7 mouse cellular contexts compared by ENCODE assay signal in the genomic region with DNA sequence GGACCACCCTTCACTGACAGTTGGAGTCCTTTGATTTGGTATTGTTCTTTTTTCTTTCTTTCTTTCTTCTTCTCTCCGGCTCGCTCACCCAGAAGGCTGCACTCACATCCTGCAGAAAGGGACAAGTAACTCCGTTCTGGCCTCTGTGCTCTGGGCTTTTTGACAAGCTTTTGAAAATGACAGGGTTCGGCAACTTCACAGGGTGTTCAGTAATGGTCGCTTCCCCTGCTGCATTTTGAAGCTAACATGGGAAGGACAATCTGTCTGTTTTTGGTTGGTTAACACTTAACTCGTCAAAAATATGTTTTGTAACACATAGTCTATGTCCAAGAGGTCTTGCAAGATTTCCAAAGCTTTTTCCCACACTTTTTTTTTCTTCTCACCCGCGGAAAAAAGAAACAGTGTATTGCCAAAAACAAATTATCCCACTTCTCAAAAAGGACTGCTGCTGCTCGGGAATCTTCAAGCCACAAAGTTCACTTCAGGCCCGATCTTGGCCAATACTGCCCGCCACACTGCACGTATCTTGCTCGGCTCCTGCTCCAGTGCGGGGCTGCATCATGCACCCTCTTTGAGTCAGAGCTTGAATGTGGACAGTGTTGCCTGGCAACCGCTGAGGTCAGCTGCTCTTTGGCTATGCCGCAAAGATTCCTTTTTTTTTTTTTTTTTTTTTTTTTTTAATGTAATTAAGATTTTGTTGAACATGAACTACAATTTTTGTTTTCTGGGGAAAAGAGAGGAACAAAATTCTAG.
DNase-seq lines count a peak whose midpoint lies in the region; ATAC-seq and TF ChIP-seq lines count a peak whose summit lies in the region.

No protein-coding gene starts in this region.

- DNase-seq in left cerebral cortex, postnatal 4 days, result peak; percentile 48
- no peak for DNase-seq in left cerebral cortex, adult 2 months (ENCODE audit: extremely low spot score in 1 of 2, low spot score in 2 of 2)
- DNase-seq in embryo, embryonic 9.5 days (ENCODE audit: extremely low spot score), result peak; percentile 5
- DNase-seq in heart, postnatal 25 days (ENCODE audit: low spot score), result peak; percentile 16
- DNase-seq in limb, embryonic 10.5 days (ENCODE audit: low spot score), result no peak
- DNase-seq in thymus, postnatal 14 days, result no peak

- H3K9me3 ChIP-seq in midbrain, embryonic 15.5 days, result no peaks in the 10 kb centered on the region
- no peaks in the 10 kb centered on the region for H3K9me3 ChIP-seq in limb, embryonic 10.5 days (replicated peaks)

- H3K27me3 ChIP-seq in midbrain, embryonic 15.5 days (replicated peaks), result no peaks in the 10 kb centered on the region
- H3K27me3 ChIP-seq in limb, embryonic 10.5 days (ENCODE audit: low read depth, poor library complexity, severe bottlenecking), result no peaks in the 10 kb centered on the region

- H3K4me1 ChIP-seq in midbrain, embryonic 15.5 days, result peaks cover 5% of the 10 kb centered on the region; the same call in 1 of the 2 replicates
- H3K4me1 ChIP-seq in limb, embryonic 10.5 days, result no peaks in the 10 kb centered on the region

- ATAC-seq in midbrain, embryonic 15.5 days (replicated peaks), result peak; percentile 95

- no peaks in the 10 kb centered on the region for H3K36me3 ChIP-seq in midbrain, embryonic 15.5 days (replicated peaks)
- H3K36me3 ChIP-seq in limb, embryonic 10.5 days, result no peaks in the 10 kb centered on the region

- intact Hi-C loops in left cerebral cortex, postnatal 4 days (cut with DNase I), result no loop called here
- intact Hi-C loops in left cerebral cortex, adult 2 months (cut with DNase I), result no loop called here
- intact Hi-C loops in heart, postnatal 25 days (cut with DNase I), result no loop called here

- H3K9ac ChIP-seq in midbrain, embryonic 15.5 days, result no peak overlapping the region

- WGBS in midbrain, embryonic 15.5 days, result 37% methylated on average over 16 of the region's 16 CpGs
- WGBS in limb, embryonic 10.5 days, result 79% methylated on average over 16 of the region's 16 CpGs

- H3K4me3 ChIP-seq in left cerebral cortex, adult 2 months, result no peak overlapping the region
- no peak overlapping the region for H3K4me3 ChIP-seq in midbrain, embryonic 15.5 days
- H3K4me3 ChIP-seq in limb, embryonic 10.5 days, result no peak overlapping the region

- H3K4me2 ChIP-seq in midbrain, embryonic 15.5 days, result peak overlapping the region; percentile 29

- TF ChIP-seq CTCF in left cerebral cortex, adult 2 months (IDR thresholded peaks at IDR 0.05), result no peak

- no peak overlapping the region for H3K27ac ChIP-seq in left cerebral cortex, adult 2 months
- no peak overlapping the region for H3K27ac ChIP-seq in midbrain, embryonic 15.5 days
- no peak overlapping the region for H3K27ac ChIP-seq in limb, embryonic 10.5 days

Comparison
In these comparisons a context has a peak if more than half of its experiments do, and no peak if none do; other contexts are left out.
1. DNase-seq: peak in left cerebral cortex, postnatal 4 days (single experiment), embryo, embryonic 9.5 days (single experiment) and heart, postnatal 25 days (single experiment); none in left cerebral cortex, adult 2 months (0 of 2), limb, embryonic 10.5 days (single experiment) and thymus, postnatal 14 days (single experiment).